Mouse (Mus musculus): ENCODE measurements around the gene Cenps.
"Not testable (repeated sequence)": the region's sequence is repeated elsewhere in the genome, so short reads cannot be mapped to it uniquely, and the experiment has no call there.

The Cenps gene

GRCm38 (mm10) chr4:149136982-149137770 is at the start of gene Cenps:
Gene Cenps (minus strand): TSS chr4:149137629.
- peak; percentile 81 for DNase-seq (ENCODE audit: low spot score)

DNA sequence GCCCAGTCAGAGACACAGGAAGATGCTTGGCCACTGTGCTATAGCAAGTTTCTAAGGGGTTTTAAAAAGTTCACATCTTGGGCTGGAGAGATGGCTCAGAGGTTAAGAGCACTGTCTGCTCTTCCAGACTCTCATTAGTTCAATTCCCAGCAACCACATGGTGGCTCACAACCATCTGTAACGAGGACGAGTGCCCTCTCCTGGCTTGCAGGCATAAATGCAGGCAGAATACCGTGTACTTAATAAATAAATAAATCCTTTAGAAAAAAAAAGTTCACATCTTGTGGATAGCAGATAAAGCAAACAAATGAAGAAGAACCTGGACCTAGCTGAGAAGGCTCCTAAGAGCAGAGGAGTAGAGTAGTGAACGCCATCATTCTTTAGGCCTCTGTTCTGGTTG is 45.3 kb upstream of the Cenps start:
- DNase-seq (ENCODE audit: low spot score) = peak; percentile 58

GRCm38 (mm10) chr4:149182192-149182591 is 44.8 kb upstream of the Cenps start:
- DNase-seq (ENCODE audit: low spot score) = peak; percentile 53

GRCm38 (mm10) chr4:149179573-149179972 is 42.1 kb upstream of the Cenps start:
- peak; percentile 72 for DNase-seq (ENCODE audit: low spot score)

- peak; percentile 74 for DNase-seq (ENCODE audit: low spot score)
Measured at GRCm38 (mm10) chr4:149179160-149179559, 41.7 kb upstream of the Cenps start.

DNA sequence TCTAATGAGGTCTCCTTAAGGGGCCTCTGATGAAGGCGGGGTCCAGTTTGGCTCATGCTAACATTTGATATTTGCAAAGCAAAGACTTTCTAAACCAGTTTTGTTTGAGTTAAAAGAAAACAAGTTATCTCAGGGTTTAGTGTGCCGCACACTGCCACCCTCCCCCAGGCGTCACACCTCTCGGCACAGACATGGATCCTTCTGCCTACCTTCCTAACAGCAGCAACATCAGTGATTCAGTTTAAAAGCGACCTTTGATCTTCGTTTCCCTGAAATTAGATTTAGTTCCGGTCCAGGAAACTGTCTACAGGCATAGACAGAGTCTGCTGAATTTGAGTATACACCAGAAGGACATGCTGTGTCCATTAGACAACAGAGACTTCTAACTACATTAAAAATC is 40.9 kb upstream of the Cenps start:
- no peak for DNase-seq (ENCODE audit: low spot score)

GRCm38 (mm10) chr4:149177046-149177445 is 39.6 kb upstream of the Cenps start:
- no peak for DNase-seq (ENCODE audit: low spot score)

GRCm38 (mm10) chr4:149176645-149177044 is 39.2 kb upstream of the Cenps start:
- no peak for DNase-seq (ENCODE audit: low spot score)

GRCm38 (mm10) chr4:149173661-149174060 is 36.2 kb upstream of the Cenps start:
- DNase-seq (ENCODE audit: low spot score) = peak; percentile 22

GRCm38 (mm10) chr4:149172666-149173065 is 35.2 kb upstream of the Cenps start:
- DNase-seq (ENCODE audit: low spot score) = peak; percentile 93

- peak; percentile 55 for DNase-seq (ENCODE audit: low spot score)
Measured at GRCm38 (mm10) chr4:149172083-149172482, 34.7 kb upstream of the Cenps start.

DNA sequence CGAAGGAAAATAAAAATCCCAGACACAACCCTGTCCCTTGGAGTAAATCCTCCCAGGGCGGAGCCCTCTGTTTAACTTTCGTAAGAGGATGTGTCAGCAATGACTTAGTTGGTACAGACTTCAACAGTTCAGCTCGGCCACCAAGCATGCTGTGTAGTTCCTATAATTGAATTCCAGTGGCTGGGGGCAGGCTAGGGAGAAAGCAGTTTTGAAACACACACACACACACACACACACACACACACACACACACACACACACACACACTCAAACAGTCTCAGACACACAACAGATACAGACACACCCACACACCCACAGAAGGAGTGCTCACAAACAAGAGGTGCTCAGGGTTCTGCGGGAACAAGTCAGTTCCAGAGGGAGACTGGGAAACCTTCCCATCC is 34.2 kb upstream of the Cenps start:
- peak; percentile 86 for DNase-seq (ENCODE audit: low spot score)

DNA sequence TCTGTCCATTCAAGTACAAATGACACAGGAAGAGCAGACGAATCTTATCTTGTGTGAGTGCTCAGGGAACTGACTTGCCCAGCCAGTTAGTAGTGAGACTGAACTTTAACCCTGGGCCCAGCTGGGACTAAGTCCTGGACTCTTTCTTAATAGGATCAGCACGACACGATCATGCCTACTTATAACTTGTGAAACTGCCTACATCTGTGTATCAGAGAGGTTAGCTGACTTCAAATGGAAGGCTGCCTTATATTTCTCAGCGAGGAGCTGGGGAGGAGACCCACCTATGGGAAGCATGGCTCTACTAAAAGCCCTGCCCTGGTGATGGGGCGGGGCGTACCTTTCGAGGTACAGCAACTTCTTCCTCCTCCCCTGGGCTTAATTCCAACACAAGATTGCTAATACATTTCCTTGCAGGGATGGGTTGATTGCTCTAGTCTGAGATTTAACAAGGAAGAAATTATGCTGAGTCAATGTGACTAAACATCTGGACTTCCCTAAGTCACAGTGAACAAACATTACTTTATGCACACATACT is 33.0 kb upstream of the Cenps start:
- peak; percentile 84 for DNase-seq (ENCODE audit: low spot score)

GRCm38 (mm10) chr4:149169926-149170325 is 32.5 kb upstream of the Cenps start:
- not testable (repeated sequence) for DNase-seq (ENCODE audit: low spot score)

DNA sequence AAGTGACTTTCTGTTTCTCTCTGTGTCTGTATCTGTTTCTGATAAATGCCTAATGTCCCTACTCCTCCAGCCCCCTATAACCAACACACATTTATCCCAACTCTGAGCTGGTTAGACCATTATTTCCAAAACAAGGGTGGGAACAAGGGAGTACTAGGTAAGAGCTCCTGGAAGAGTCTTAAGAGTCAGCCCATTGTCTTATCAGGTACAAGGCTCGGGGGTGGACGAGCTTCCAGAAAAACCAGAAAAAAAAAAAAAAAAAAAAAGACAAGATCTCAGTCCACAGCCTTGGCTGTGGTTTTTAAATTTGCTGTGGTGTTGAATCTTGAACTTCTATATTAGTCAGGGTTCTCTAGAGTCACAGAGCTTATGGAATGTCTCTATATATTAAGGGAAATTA is 30.6 kb upstream of the Cenps start:
- DNase-seq (ENCODE audit: low spot score) = no peak

DNA sequence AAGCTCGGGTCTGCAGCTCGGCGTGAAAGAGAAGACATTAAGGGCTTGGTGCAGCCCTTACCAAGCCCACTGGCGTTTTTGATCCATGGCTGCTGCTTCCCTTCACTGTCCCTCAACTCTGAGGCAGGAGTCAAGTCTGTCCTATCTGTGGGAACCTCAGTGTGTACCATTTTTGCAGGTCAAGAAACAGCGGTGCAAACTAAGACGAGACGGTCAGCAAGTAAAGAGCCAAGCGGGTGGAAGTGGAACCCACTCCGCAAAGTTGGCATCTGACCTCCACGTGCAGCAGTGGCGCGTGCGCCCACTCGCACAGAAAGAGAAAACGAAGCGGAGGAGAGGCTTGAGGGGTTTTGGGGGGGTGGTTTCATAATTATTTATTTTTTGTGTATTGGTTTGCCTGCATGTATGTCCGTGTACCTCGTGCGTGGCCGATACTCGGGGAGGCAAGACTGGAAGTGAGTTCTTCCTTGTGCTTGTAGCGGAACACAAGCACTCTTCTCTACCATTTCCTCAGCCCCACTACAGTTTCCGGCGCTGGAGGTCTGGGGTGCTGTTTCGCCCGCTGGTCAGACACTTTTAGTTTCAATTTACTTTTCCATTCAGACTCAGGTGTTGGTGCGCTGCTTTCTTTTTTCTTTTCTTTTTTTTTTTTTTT is 29.7 kb upstream of the Cenps start:
- DNase-seq (ENCODE audit: low spot score) = no peak

- DNase-seq (ENCODE audit: low spot score) = peak; percentile 96
Measured at GRCm38 (mm10) chr4:149166215-149166946, 29.0 kb upstream of the Cenps start, which contains the start of gene Pgd. Gene Pgd (minus strand): TSS chr4:149166771.

DNA sequence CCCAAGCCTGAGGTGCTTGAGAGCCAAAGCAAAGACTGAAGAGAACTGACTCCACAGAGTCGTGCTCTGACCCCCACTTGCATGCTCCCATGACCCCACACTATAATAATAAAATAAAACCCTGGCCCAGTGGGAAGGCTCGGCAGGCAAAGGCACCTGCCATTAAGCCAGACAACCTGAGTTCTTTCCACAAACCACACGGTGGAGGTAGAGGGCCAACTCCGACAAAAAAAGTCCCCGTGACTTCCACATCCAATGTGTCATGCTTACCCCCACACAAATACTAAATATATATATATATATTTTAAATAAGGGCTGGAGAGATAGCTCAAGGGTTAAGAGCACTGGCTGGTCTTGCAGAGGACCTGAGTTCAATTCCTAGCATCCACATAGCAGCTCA is 26.7 kb upstream of the Cenps start:
- DNase-seq (ENCODE audit: low spot score) = no peak

GRCm38 (mm10) chr4:149163196-149163595 is 25.8 kb upstream of the Cenps start:
- peak; percentile 30 for DNase-seq (ENCODE audit: low spot score)

GRCm38 (mm10) chr4:149161166-149161565 is 23.7 kb upstream of the Cenps start:
- no peak for DNase-seq (ENCODE audit: low spot score)

GRCm38 (mm10) chr4:149159891-149160290 is 22.5 kb upstream of the Cenps start:
- DNase-seq (ENCODE audit: low spot score) = no peak

GRCm38 (mm10) chr4:149159203-149159602 is 21.8 kb upstream of the Cenps start:
- no peak for DNase-seq (ENCODE audit: low spot score)

Measured in adipocyte (in vitro differentiated cells).